In the genomic region with DNA sequence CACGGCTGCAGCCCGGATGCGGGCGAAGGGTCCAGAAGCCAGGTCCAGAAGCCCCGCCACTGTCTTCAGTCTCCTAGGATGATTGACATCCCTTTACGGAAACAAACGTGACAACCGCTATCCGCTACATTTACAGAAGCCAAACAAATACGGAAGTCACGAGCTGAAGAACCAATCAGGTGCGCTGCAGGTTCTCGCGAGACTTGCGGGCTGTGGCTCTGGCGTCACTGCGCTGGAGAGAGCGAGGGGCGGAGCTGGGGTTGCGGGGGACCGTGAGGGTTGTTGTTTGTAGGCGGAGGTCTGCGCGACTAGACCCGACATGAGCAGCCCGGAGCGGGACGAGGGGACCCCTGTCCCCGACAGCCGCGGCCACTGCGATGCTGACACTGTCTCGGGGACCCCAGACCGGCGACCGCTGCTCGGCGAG, we compare ENCODE assay signal across 1 mouse cellular context.
TF ChIP-seq lines count a peak whose summit lies in the region.

A gene (plus strand): TSS at position 229 of the 427 bp plus-strand sequence.

TF ChIP-seq in CH12.LX, 34 proteins besides CTCF, POLR2A, EP300 and RAD21 (continued from another document):
- TF ChIP-seq ZC3H11A (IDR thresholded peaks at IDR 0.05; ENCODE audit: low read depth, low read length) (no peak), UBTF (IDR thresholded peaks at IDR 0.05; ENCODE audit: low read depth, low read length) (no peak), MEF2A (IDR thresholded peaks at IDR 0.05; ENCODE audit: borderline replicate concordance, low read depth, low read length) (peak; percentile 5; the same call in 1 of the 2 replicates), MAX (IDR thresholded peaks at IDR 0.05; ENCODE audit: low read length) (peak; percentile 45; the same call in 1 of the 2 replicates), RCOR1 (conservative IDR thresholded peaks at IDR 0.05; ENCODE audit: low read depth, low read length) (no peak), USF1 (IDR thresholded peaks at IDR 0.05; ENCODE audit: low read depth, low read length) (peak; percentile 50), HCFC1 (IDR thresholded peaks at IDR 0.05; ENCODE audit: low read depth, low read length) (peak; percentile 84)
